Mouse (Mus musculus): ENCODE results near the gene Ociad1.

Ociad1 gene

DNA sequence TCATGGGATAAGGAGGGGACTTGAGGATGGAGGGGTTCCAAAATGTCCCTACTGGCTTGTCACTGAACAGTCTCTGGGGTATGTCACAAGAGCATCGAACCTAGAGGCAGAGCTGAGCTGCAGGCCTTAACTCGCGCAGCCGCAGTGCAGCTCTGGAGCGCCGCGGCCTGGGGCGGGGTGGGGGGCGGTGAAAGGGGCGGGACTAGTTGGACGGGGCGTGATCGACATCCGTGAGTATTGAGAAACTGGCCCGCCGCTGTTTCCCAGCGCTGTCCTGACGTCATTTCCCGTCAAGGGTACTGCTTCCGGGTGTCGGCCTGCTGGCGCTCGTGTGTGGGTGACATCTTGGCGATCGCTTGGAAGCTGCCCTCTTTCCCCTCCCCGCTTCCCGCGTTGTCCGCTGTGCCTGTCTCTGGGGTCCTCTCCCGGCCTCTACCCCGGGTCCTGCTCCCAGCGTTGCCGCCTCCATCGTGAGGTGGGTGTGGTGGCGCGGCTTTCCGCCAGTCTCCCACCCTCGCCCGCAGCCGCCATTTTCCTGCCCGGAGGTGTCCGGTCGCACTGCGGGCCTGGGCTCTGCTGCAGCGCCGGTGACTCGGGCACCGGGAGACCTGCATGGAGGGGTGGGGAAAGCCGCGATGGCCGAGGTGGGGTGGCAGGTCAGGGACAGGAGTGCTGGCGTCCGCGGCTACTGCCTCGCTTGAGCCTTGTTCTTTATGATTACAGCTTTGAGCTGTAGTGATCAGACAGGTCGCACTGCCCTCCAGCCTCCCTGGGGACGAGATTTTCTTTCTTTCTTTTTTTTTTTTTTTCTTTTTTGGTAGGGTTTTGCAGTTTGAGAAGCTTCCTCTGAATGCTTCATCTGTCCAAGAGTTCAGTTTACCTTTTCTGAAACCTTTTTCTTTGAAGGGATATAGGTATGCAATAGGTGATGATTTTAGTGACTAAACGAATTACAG, at the start of gene Ociad1:
Gene Ociad1 (plus strand): TSS at position 283 of the 956 bp plus-strand sequence.
- DNase-seq: peak; percentile 97

DNA sequence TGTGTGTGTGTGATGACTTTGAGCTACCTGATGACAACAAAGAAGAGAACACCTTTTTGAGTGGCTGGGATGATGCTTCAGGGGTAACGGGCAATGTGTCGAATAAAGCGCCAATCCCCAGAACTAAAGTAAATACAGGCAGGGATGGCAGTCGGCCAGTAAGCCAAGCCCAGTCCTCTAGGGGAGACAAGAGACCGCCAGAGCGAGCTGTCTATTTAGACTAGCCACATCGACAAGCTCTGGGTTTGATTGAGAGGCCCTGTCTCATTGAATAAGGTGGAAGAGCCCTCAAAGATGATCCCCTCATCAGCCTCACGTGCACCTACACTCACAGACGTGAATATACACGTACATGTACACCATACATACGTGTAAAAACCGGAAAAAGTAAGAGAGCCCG, 48.2 kb upstream of the Ociad1 start:
- DNase-seq: no peak

DNA sequence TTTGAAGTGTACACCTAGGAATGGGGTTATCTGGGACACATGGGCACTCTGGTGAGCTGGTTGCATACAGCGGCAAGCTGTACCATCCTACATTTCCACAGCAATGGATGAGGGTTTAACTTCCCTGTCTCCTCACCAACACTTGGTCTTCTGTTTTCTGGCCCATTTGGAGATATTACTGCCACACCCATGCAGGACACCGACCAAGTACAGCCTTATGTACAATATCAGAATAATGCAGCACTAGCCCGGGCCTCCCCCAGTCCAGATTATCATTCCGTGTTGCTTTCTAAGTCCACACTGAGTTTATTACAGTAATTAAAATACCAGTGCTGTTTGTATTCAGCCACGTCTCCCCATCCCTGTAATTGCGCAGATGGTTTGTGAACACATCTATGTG, 46.2 kb upstream of the Ociad1 start:
- no peak for DNase-seq

DNA sequence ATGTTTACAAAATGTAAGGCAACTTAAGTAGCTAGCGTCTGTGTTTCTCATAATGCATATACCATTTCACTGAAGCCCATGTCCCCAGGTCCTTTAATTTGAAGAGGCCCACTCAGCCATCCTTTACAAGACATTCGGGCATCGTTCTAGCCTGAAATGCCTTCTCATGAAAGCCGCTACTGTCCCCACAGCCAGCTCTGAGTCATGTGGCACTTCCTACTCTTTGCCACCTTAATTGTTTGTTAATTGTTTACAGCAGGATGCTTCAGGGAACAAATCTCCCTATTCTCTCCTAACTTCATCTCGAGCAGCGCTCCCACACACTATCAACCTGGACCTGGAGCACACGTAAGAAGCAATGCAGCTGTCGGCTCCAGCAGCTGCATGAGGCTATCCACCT, 44.4 kb upstream of the Ociad1 start:
- no peak for DNase-seq

DNA sequence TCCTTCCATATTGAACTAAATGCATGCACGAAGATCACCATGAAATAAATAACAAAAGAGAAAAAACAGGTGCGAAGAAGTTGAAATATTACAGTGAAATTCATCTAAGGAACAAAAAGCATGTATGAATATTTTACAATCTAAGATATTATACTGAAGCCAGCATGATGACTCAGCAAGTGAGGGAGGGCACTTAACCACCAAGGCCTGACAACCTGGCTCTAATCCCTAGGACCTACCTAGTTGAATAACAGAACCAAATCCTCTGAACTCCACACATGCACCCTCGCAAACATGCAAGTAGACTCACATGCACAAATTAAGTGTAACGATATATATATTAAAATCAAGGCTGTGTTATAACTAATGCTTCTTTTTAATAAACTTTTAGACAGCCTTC, 43.2 kb upstream of the Ociad1 start:
- no peak for DNase-seq

DNA sequence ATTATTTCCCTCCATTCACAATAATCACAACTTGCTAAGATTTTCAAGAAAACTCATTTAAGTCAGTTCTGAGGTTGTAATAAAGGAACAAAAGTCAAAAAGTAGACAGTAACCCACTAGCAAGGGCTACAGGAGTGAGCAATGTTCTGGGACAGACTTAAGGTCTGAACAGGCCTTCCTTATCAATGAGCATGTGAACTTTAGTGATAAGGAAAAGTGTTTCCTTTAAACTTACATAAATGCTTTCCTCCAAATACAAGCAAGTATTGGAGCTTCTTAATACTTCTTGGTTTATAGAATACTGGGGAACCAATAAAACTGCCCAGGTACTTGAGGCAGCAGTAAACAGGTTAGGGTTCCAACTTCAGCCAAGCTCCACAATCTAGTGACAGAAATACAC, 39.8 kb upstream of the Ociad1 start:
- DNase-seq: no peak

DNA sequence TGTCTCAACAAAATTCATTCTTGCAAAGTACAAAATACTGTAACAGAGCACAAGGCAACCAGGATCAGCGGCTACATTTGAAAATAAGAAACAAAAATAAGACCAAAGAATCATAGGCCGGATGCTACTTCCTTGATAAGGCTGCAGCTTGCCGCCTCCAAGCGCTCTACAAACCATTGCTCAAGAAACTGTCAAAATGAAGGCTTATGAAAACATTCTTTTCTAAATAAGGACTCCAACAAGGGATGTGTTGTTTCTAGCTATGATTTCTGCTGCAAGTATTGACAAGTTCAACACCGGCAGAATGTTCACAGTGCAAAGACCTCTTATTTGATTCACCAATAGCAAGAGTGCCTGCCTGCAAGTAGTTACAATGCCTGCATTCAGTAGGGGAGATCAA, 37.9 kb upstream of the Ociad1 start:
- peak; percentile 38 for DNase-seq

DNA sequence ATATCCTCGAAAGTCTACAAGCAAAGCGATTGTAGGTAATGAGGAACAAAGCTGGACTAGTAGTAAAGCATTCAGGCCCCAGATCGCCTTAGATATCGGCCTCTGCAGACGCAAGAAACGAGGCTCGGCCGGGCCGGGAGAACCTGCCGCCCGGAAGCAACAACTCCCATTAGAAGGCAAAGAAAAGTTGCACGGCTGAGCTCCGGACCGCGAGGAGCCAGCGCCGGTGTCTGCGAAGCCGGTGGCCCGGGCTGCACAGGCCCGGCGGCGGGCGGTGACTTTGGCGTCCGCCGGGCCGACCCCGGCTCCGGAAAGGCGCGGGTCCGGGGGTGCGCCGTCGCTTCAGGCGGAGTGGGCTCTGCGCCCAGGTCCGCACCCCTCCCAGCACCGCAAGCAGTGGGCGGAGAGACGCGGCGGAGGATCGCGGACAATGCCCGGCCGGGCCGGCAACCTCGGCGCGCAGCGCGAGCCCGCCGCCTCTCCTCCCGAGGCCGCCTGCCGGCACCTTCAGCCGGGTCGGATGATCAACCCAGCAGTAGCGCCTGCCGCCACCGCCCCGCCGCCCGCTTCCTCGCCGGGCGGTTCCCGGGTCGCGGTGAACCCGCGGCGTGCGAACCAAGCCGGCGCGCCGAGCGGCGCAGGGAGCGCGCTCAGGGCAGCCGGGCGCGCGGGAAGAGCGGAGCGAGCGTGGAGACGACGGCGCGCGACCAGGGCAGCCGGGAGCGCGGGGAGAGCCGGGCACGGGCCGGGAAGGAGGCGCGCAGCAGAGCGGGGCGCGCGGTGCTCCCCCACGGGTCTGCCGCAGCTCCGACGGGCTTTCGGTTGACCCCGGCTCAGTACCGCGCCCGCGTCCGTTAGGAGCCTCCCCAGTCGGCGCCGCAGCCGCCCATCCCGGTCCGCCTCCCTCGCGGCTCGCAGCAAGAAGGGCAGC, 37.0 kb upstream of the Ociad1 start:
- peak; percentile 56 for DNase-seq

DNA sequence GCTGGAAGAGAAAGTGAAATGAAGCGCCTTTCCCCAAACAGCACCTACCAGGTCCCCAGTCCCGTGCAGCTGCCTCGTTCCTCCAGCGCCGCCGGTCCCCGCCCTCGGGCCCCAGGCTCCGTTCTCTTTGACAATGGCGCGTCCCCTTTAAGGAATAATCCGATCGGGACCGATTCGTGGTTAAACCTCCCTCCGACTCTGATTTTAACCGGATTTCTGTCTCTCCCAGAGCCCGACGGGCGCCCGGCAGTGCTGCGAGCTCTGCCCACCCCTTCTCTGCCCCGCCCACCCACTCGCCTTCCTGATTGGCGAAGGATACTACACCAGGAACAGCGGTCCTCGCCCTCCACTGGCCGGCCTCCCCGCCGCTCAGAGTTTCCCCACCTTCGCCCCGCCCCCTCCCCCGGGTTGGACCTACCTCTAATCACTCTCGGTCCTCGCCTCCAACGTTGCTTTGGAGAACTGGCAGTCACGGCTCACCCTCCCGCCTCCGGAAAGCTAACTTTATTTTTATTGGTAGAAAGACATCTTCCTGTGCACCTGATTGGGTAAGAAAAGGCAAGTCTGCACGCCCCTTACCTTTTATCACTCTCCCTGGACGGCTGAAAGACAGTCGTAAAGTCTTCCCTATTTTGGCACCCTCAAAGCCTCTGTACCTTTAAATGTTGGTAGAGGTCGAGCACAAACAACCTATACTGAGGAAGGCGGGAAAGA, 36.1 kb upstream of the Ociad1 start, which contains the start of gene Fryl:
Gene Fryl (minus strand): TSS at position 268 of the 714 bp plus-strand sequence.
- DNase-seq: peak; percentile 99

DNA sequence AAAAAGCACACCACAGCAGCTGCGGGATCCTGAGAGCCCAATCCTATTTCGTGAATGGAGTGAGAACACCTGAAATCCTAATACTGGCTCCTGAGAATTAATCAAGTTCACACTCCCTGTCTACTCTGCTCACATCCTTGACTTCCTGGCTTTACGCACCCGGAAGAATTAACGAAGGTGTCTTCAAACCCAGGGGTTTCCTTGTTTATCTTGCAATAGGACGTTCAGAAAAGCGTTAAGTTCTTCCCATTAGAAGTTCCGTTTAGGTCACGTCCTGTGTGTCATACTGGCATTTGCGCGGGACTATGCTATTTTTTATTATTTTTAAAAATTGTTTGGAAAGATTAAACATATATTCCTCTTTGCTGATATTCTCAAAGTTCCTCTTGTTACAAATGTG, 35.5 kb upstream of the Ociad1 start:
- DNase-seq: no peak

DNA sequence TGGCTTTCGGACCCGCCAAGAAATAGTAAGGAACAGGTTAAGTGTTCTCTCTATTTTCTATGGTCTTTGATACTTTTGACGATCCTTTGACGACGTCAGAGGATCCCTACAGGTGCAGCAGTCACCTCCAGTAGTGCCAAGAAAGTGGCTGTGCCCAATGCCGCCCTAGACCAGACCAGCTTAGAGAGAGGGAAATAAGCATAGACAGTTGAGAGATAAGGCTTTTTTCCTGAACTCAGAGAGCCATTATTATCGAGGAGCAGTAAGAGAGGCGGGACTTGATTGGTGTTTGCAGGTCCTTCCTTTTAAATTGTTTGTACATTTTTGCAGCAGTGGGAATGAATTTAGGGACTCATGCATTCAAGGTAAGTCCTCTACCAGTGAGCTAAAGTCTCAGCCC, 34.9 kb upstream of the Ociad1 start:
- DNase-seq: no peak

DNA sequence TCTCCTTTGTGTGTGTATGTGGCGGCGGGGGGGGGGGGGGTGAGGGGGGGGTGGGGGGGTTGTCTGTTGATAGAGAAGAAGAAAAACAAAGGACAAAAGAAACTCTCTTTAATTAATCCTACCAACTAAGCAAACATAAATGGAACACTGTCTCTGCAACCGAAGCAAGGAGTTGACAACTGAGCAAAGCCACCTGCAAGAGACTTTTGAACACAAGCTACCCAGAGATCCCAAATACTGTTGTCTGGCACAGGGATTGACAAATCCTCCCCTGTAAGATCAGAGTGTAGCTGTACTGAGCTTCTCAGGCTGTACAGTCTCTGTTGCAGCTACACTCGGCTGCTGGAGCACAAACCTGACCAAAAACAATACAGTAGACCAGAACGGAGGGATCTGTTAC, 28.5 kb upstream of the Ociad1 start:
- no peak for DNase-seq

DNA sequence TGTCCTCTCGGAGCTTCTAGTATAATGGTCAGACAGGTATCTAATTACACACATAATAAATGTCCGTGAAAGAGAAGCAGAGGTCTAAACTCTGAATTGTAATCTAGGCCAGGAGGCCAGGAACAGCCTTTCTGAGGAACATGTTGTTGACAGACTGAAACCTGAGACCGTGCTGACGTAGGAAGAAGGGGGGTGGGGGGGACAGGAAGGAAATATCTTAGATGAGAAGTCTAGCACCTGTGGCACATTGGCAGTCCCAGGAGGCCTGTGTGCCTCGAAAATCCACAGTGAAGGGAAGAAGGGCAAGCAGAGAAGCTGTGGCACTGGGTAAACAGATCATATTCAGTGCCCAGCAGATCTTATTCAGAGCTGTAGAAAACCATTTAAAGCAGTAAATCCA, 27.1 kb upstream of the Ociad1 start:
- DNase-seq: no peak

DNA sequence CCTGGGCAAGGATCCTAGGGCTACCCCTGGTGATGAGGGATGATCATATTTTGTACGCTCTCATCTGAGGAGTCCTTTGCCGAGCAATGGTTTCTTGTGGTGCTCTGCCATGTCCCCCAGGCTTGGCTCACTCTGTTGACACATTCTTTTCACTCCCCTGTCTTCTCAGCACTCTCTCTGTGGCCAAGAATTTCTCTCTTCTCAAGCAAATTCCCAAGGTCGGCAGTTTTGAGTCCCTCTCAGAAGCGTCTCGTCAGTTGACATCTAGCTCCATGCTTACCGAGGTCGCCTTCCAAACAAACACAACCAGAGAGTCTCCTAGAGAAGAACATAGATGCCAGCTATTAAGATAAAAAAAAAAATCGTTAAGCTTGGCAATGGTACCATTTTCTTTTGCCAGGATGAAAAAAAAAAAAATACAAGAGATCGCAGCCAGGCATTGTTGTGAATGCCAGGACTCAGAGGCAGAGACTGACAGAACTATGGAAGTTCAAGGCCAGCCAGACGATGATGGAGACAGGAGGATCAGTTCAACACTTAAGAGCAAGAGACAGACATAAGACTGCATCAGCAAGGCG, 23.9 kb upstream of the Ociad1 start:
- no peak for DNase-seq

DNA sequence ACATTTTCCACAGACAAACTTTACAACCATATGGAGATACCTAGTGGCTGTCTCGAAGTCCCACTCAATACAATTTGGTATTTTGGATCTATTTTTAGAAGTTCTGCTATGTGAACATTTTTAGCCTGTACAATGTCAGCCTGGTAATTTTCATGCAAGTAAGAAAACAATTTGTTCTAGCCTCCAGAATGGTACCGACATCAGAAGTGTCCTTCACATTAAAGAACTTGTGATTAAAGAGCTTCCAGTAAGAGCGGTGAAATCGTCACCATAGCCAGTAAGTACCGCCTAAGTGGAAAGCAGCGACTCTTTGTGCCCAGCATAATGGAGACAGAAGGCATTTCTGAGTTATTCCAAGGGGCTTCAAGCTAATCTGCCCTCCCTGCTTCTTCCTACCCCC, 22.0 kb upstream of the Ociad1 start:
- DNase-seq: no peak

DNA sequence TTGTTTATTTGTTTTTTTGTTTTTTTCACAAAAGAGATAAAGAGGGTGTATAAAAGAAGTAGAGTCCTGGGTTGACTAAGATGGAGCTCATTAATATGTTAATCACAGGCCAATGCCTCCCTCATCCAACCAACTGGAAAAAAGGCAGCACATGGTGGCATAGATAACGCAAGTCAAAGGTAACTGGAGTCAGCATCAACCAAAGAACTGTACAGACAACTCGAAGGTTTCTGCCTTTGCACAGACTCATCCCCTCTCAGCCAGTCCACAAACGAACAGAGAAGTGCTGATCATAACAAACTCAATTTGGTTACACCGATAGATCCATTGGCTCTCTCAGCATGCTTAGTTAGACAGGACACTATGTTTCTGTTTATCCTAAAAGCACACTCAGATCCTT, 19.4 kb upstream of the Ociad1 start:
- DNase-seq: no peak

DNA sequence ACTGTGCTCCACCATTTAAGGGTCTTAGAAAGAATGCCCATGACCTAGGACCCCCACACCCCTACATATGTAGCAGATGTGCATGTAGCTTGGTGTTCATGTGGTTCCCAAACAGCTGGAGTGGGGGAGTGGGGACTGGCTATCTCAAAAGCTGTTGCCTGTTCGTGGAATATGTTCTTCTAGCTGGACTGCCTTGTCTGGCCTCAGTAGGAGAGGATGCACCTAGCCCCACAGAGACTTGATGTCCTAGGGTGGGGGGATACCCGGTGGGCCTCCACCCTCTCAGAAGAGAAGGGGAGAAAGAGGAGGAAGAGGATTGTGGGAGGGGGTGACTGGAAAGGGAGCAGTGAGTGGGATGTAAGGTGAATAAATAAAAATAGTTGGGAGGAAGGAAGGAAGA, 17.6 kb upstream of the Ociad1 start:
- DNase-seq: no peak

DNA sequence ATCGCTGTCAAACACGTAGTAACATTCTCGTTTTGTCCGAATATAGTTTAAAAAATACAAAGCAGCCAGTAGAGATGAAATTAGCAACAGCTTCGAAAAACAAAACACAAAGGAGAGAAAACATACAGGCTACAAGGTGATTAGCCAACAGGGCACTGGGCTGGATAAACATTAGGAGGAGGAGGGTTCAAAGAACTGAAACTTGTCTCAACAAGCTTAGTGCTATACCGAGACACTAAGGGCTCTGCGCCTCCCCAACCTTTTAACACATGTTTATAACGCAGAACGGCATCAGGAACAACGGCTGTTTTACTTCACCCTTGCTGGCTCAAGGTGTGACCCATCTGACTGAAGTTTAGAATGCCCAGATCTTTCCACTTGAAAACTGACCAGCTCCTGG, 13.4 kb upstream of the Ociad1 start:
- DNase-seq: no peak

DNA sequence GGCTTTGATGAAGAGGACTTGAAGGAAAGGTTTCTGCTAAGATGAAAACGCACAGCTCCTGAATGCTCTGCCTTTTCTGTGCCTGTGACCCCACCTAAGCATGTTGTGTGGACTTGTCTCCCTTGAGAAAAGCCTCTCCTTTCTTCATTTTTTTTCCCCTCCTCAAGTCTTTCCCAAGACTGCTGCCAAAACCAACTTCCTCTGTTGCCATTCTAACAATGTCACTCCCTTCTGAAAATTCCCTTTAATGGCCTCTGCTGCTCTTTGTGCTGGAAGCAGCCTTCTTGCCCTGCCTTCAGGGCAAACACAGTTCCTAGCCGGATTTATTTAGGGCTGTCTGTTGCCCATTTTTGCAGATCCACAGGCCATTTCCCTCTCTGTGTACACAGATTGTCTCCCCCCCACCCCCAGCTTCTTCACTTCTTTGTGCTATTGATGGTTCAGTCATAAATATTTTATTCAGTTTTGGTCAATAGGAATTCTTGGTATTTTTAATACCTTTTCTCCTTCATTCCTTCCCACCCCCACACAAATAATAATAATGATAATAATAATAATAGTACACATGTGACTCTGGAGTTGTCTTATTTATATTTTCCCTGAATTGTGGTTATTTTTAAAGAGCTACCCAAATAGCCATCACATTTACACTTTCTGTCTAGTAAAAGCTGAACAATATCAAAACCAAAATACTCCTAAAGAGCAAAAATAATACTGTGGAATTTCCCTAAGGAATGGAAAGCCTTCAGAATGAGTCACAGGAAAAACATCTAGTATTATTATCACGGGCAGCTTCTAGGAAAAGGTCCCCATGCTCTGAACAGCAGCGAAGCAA, 12.6 kb upstream of the Ociad1 start:
- DNase-seq: no peak

DNA sequence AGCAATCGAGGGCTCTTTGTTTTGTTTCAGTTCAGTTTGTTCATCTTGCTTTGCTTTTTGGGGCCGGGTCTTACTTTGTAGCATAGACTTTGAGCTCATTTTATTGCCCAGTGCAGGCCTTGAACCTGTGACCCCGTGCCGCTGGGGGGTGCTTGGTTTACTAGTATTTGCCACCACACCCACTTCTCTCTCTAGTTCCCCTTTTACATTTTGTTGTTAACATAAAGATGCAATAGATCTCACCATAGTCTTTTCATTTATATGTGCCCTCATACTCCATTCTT, 12.1 kb upstream of the Ociad1 start:
- DNase-seq: no peak

DNA sequence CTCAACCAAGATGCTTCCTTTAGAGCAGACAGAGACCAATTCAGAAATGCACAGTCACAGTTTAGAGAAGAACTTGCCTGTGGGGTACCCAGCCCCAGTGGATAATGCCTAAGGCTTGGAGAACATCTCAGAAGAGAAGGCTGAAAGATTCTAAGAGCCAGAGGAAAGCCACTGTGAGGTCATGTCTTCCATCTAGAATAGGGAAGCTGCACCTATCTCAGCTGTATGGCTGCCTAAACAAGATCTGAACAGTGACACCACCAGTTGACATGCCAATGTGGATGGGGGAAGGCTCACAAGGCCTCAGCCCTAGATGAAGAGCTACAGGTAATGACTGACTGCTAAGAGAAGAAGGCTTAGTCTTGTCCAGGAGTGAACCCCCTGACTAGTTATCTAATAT, 8.5 kb upstream of the Ociad1 start:
- no peak for DNase-seq

DNA sequence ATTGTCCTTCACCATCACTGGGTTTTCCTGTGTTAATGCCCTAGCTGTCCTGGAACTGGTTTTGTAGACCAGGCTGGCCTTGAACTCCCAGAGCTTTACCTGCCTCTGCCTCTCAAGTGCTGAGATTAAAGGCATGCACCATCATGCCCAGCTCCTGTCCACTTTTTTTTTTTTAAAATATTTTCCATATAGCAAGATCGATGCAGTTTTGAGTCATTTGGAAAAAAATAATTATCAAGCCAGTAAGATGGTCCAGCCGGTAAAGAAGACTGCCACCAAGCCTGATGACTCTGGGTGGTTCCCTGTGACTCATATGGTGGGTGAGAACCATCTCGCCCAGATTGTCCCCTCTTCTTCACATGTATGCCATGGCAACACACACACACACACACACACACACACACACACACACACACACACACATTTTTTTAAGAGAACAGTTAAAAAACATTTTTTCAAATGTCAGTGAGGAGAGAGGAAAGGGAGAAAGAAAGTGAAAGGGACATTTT, 7.1 kb upstream of the Ociad1 start:
- no peak for DNase-seq
